Mouse (Mus musculus): ENCODE measurements around the gene Ccna2.
"Not testable (repeated sequence)": the region's sequence is repeated elsewhere in the genome, so short reads cannot be mapped to it uniquely, and the experiment has no call there.

The Ccna2 gene

DNA sequence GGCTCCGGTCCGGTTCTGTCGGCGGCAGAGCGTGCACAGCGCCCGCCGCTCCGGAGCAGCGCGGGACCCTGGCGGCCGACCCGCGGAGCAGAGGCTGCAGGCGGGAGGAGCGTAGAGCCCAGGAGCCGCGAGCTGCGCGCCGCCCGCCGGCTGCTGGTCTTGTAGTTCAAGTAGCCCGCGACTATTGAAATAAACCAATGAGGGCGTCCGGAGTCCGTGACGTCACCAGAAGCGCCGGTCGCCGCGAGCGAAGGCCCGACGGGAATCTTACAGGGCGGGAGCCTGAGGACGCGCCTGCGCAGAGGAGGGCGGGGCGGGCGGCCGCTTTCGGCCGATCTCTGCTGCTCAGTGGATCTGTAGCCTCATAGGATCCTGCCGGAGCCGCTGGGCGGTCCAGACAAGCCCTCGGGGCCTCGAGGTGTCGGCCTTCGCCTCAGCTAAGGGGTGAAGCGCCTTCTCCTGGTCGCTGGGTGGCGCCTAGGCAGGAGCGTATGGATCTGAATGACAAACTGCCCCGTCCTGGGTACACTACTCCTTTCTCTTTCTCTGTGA is at the start of gene Ccna2:
Ccna2 (minus strand) TSS at position 324 of the 552 bp plus-strand sequence.
- DNase-seq (ENCODE audit: low spot score in 2 of 2), result peak; percentile 97 to 99

DNA sequence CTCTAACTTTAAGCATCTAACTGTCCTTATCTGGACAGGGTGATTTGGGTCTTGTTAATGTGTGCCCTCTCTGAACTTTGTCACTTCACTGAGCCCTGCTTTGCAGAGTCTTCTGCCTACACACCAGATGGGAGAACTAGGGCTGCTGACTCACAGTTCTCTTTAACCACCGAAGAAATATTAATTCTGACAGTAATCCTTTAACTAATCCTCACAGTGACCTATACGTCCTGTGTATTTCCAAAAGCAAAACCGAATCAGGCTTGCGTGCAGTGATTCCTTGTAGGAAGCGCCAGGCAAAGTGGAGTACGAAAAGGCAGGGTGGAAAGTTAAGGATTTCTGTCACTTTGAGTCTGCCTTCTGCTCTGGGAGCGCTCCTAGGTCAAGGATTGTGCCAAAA is 46.2 kb upstream of the Ccna2 start:
- no peak for DNase-seq (ENCODE audit: low spot score in 2 of 2)

DNA sequence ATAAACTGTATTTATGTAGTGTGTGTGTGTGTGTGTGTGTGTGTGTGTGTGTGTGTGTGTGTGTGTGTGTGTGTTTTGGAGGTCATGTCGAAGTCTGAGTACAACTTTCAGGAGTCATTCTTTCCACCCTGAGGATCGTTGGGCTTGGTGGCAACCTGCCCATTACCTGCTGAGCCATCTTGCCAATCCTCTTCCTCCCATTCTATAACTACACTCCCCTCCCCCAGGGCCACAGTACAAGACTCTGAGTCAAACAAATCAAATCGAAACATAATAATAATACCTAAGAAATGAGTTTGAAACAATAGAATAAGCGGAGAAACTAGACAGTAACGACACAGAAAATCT is 41.9 kb upstream of the Ccna2 start:
- no peak for DNase-seq (ENCODE audit: low spot score in 2 of 2)

DNA sequence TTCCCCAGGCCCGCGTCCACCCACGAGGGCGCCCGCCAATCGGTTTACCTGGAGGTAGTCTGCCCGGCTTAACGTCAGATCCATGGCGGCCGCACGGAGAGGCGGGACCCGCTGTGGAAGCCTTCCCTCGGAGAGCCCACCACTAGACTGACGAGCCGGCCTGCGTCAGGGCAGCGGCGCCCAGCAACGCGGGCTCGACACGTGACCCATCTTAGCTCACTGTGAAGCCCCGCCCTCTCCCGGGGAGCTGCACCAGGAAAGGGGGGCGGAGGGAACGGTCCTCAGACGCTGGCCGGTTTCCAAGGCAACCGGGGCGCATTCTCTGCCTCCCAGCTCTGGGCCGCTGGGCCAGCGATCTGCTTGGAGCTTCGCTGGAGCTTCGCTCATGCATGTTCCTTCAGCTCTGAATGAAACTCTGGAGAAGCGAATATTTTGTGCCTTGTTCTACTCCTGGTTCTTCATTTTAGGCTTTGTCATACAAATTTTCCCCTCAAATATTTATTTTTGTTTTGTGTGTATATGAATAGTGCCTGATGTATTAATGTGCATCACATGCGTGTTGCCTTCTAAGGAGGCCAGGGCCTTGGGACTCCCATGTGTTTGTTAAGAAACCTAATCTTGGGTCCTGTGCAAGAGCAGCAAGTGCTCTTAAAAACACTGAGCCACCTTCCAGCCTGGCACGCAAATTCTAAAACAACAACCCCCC is 41.4 kb upstream of the Ccna2 start, which contains the start of gene Bbs7:
Bbs7 (minus strand) TSS at position 276 of the 706 bp plus-strand sequence.
- peak; percentile 92 for DNase-seq (ENCODE audit: low spot score in 2 of 2)

DNA sequence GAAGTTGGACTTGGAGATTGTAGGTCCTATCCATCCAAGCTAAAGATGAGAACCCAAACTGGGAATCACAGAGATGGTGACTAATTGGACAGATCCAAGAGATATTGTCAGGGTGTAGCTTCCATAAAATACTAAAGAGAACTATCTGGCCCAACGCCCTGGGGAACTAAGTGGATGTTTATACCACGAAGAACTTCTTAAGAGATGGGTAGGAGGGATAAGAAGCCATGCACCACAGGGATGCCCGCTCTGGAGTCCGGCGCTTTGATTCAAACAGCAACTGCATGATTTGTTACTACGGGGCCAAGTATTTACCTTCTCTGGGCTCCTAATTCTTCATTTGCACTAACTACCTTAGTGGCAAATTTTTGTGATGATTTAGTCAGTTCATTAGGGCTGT is 40.7 kb upstream of the Ccna2 start:
- DNase-seq (ENCODE audit: low spot score in 2 of 2), result peak in 1 of 2 experiments; percentile 6

DNA sequence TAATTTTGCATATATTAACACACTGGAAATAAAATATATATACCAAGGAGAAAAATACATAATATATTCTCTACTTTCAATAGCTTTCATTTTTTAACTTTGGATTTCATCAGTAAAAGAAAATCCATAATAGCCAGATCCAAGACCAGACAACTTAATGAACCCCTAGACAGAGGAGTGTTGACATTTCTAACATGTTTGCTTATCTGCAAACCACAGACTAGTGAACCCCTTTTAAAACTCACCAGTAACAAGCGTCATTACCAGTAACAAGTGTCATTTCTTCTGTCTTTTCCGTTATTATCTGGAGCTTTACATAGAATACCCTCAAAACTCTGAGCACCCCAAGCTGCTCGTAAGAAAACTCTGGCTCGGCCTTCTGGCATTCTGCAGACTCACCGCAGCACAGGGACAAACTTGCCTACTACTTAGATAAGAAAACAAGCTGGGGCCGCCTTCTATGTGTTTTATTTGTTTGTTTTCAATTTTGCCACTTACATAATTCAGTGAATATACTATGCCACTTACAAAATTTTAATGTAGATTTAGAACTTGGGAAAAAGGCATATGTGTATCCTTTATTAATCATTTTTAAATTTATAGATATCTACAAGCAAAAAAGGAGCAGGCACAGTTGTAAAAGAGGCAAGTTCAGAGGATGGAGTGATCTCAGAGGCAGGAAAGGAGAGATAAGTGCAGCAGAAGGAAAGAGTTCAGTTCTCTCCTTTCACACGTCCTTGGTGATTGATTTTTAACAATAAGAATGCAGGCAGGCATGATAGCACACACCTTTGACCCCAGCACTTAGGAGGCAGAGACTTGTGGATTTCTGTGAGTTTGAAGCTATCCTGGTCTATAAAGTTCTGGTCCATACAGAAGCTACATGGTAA is 34.2 kb upstream of the Ccna2 start:
- no peak for DNase-seq (ENCODE audit: low spot score in 2 of 2)

DNA sequence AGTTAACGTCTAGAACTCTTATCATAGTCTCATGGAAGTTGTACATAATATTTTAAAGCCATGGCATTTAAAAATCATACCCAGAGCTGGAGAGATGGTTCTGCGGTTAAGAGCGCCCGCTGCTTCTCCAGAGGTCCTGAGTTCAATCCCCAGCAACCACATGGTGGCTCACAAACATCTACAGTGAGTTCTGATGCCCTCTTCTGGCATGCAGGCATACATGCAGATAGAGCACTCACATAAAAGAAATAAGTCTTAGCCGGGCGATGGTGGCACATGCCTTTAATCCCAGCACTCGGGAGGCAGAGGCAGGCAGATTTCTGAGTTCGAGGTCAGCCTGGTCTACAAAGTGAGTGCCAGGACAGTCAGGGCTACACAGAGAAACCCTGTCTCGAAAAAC is 27.8 kb upstream of the Ccna2 start:
- DNase-seq (ENCODE audit: low spot score in 2 of 2), result not testable (repeated sequence)

DNA sequence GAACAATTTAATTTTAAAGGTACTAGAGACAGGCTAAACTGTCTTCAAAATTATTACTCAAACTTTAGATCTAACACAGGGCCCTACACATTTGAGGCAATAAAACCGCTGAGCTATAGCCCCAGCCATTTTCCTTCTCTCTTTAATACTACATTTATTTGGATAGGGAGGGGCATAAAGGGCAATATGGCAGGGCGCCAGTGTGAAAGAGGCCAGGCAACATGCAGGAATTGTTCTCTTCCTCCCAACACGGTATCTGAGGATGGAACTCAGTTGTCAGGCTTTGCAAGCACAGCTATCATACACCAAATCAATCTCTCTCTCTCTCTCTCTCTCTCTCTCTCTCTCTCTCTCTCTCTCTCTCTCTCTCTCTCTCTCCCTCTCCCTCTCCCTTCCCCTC is 26.9 kb upstream of the Ccna2 start:
- no peak for DNase-seq (ENCODE audit: low spot score in 2 of 2)

DNA sequence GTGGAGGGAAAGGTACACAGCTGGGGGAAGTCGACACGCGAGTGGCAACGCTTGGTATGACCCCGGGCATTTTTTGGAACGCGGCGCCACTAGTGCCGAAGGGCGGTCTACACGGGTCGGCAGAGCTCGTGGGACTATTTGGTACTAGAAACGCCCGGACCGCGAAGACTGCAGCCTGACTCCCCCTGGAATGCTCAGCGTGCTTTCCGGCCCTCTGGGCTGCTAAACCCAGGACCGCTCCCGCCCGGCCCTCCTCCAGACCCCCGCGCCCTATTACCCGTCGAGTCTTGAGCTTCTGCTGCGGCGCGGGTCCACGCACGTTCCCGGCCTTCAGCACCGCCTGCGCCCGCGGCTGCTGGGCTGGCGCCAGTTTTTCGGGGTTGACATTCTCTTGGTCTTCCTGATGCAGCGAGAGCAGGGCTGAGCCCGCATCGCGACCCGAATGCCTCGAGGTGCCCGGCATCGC is 556 bp downstream of the Ccna2 start:
- no peak for DNase-seq (ENCODE audit: low spot score in 2 of 2)

DNA sequence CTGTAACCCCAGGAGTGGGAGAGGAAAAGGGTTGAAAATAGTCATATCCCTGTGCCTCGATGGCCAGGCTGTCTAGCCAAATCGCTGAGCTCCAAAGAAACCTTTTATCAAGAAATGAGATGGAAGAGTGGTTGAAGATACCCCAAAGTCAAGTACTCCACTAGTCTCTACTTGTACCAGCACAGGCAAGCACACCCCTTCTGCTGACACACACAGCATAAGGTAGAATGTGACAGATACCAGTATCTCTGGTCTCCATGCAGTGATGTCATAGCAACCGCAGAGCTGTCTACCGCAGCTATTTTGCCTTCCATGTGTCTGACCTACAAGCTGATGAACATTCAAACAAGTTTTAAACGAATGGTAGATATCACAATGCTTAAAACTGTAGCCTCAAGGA is 2.1 kb downstream of the Ccna2 start:
- DNase-seq (ENCODE audit: low spot score in 2 of 2), result no peak

DNA sequence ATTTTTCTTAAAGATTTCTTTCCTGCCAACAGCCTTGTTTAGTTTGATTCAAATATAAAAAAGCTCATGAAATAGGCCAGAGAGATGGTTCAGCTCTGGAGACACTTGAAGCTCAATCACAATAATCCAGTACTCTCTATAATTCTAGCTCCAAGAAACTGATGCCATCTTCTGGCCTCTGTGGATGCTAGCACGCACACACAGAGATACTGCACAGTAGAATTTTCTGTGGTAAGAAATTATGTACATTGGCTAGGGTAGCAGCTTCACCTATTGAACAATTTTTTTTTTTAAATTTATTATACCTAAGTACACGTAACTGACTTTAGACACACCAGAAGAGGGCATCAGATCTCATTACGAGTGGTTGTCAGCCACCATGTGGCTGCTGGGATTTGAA is 8.3 kb downstream of the Ccna2 start:
- DNase-seq (ENCODE audit: low spot score in 2 of 2), result no peak

DNA sequence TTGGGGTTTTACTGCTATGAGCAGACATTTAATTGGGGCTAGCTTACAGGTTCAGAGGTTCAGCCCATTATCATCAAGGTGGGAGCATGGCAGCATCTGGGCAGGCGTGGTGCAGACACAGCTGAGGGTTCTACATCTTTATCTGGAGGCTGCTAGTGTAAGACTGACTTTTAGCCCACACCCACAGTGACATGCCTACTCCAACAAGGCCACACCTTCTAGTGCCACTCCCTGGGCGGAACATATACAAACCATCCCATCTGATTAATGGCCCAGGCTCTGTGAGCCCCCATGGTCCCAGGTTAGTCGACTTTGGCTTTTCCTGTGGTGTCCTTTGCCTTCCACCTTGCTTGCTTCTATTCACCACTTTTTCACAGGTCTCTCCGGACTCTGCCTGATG is 12.3 kb downstream of the Ccna2 start:
- no peak for DNase-seq (ENCODE audit: low spot score in 2 of 2)

DNA sequence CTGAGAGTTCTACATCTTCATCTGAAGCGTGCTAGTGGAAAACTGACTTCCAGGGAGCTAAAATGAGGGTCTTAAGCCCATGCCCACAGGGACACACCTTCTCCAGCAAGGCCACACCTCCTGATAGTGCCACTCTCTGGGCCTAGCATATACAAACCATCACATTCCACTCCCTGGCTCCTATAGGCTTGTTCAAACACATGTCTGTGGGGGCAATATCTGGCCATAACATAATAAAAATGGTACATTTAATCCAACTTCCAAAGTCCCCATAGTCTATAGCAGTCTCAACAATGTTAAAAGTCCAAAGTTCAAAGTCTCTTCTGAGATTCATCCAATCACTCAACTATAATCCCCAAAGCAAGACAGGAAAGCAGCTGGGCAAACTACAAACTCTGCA is 14.3 kb downstream of the Ccna2 start:
- DNase-seq (ENCODE audit: low spot score in 2 of 2), result no peak

DNA sequence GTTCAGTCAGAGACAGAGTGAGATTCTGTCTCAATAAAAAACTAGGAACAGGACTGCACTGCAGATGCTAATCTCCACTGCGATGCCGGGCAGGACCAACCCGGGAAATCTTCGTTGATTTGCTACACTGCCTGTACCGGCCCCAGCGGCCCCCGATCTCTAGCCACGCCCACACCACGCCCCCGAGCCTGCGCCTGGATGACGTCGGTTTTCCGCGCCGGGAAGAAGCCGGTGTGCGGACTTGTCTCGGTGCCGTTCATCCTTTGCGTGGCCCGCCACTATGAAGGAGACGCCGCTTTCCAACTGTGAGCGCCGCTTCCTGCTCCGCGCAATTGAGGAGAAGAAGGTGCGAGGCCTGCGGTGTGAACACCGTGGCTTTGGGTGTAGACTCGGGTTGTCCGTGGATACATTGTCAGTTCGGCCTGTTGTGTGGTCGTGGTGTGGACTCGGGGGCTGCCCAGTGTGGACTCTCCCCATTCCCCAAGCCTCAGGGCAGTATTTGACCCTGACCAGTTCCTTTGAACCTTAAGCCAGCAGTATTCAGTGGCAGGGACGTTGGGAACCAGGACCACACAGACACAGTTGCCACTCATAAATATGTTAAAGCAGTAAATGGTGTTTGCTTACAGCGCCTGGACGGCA is 19.4 kb downstream of the Ccna2 start, which contains the start of gene Exosc9:
Exosc9 (plus strand) TSS at position 201 of the 642 bp plus-strand sequence.
- DNase-seq (ENCODE audit: low spot score in 2 of 2), result peak; percentile 89 to 96

DNA sequence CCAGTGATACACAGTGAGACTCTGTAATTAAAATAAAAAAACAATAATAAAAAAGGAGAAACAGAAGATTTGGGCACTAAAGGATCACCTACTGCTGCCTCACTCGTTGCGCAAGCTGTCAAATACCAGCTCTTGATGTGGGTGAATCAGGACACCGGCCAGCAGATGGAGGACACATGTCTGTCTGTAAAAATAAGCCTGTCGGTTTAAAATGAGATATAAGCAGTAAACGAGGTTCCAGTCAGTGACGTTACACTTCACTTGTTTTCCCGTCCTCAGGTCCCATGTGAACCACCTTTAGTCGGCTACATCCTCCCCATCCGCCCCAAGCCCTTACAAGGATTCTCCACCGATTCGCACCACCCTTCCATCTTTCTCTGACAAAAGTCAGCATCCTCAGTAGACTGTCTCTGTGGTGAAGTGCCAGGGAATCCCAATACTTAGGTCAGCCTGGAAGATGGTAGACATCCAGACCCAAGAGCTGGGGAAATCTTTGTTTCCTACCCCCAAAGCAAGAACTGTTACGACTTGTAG is 20.0 kb downstream of the Ccna2 start:
- DNase-seq (ENCODE audit: low spot score in 2 of 2), result peak in 1 of 2 experiments; percentile 19

DNA sequence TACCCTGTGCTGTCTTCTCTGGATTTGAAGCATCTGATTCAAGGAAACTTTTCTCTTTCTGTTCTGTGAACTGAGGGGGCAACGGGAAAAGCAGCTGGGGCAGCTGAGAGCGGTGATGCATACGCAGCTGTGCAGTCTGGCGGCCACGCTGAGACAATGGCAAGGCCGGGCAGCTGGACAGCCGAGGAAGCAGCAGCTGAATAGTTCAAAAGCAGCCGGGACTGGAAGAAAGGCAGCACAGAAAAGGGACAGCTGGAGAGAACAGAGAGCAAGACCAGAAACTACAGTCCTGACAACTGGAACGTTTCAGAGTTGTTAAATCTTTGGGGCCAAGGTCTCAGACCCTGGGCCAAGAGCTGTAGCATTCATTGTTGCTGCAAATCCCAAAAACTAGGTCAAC is 20.6 kb downstream of the Ccna2 start:
- peak in 1 of 2 experiments; percentile 27 for DNase-seq (ENCODE audit: low spot score in 2 of 2)

DNA sequence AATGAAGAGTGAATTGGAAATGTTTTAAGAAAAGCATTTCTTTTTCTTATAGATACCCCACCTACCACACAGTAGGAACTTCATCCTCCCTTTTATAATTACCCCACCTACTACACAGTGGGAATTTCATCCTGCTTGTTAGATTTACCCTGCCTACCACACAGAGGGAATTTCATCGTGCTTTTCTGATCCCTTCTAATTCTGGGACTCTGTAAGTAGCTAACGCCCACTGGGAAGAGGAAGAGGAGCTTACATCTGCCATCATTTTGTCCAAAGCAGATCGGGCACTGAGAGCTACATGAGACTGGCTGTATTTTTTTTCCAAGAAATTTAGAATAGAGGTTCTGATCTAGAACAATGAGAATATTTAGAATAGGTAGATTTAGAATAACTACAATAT is 27.0 kb downstream of the Ccna2 start:
- no peak for DNase-seq (ENCODE audit: low spot score in 2 of 2)

DNA sequence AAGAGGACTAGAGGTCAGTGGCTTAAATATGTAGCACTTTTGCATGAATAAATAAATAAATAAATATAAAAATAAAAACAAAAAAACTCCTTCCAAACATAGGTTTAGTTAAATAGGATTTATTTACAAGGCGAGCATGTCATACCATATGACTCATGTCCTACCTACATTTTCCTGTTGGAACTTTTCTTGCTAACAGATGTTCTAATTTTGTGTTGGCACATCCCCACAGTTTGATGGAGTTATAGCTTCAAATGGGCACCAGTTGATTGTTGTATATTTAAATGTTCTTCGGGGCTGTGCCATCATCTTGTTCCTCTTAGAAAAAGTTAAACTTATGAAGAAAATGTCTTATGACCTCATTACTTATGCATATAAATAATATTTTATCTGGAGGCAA is 30.6 kb downstream of the Ccna2 start:
- DNase-seq (ENCODE audit: low spot score in 2 of 2), result no peak

DNA sequence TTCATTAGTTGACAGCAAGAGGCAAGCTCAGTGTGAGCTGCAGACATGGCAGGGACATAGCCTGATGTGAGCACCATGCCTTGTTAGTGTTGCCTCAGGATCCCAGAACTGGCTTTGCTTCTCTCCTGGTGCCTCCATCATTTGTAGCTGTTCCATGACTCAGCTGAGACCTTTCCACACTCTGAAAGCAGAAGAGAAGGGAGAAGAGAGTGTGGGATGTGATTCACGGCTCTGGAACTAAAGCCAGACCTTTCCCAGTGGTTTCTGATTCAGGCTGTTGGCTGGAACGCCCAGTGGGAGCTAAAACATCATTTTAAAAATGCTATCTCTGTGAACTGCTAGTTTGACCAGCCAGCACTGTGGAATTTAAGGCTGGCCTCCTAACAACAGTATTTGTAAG is 31.2 kb downstream of the Ccna2 start:
- no peak for DNase-seq (ENCODE audit: low spot score in 2 of 2)

DNA sequence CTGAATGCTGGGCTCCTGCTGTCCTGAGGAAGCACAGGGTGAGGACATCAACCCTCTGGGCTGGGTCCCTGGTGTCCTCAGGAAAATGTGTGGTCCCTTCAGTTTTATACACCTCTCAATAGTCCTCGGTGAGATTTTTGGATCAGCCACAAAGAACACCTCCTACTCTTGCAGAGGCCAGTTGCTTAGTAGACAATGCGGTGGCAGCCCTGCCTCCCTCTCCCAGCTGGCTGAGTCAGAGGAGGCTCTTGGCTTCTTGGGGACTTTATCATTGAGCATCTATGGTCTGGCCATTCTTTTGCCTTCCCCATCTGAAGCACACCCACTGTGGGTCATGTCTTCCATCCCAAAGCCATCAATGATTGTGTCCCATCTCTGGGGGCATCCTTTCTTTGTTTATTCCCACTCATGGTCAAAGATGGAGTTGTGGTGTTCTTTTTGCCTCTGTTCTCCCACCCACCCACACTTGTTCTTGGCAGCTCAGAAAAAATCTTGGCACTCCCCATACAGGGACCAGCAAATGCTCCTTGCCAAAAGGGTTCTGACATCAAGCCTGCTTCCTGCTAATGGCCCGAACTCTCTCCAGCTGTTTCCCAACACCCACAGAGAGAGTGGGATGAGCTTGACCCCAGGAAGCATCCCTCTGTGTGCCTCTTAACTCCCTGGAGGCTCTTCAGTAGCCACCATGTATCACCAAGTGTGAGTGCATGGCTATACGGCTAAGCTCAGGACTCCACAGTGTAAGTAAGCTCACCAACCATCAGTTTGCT is 34.1 kb downstream of the Ccna2 start:
- no peak for DNase-seq (ENCODE audit: low spot score in 2 of 2)

DNA sequence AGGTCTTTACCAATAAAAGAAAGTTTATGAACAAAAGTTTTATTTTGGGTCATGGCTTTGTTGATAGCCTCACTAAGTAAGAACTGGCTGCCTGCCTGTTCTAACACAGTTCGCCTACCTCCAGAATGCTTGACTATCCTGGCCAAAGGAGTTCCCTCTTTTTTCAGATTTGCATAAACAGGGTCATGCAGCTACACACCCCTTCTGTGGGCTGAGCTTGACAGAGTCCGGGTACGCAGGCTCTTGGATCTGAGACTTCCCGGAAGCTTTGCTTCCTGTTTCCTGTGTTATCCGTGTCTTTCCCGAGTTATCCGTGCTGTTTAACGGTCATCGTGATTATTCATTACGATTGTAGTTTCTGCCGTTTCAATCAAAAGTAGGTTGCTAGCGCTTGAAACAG is 35.9 kb downstream of the Ccna2 start:
- DNase-seq (ENCODE audit: low spot score in 2 of 2), result no peak

Measured in frontal cortex, postnatal 14 days (tissue).